Mouse (Mus musculus): ENCODE data around the gene Stk26.

The Stk26 gene

DNA sequence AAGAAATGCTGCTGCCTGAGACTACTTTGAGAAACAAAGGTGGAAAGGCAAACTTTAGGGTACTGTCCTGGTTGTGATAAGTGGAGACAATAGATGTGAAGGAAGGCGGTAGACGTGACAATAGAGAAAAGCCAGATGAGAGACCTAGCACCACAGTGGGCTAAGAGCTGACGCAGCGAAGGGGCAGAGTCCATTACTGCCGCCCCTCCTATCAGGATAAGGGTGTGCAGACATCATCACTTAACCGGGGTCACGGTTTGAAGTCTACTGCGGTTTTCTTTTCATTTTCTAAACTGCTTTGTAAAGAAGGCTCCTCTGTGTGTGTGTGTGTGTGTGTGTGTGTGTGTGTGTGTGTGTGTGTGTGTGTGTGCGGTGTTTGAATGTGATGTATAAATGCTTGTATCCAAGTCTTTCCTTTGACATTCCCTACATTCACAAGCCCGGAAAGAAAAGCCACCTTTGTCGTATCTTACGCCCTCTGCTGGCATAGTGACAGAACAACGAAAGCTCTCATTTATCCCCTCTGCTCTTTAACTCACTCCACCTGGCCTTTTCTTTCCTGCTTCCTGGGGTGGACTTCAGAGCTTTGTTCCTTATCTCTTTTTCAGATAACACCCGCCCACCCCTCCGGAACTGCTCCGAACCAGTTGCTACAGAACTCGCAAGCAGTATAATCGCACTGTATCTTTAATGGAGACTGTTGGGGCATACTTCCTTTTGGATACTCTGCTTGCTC lies 84.0 kb downstream of the Stk26 start:
- no peak for ATAC-seq (ENCODE audit: insufficient number of reproducible peaks, low FRiP score, low TSS enrichment)

DNA sequence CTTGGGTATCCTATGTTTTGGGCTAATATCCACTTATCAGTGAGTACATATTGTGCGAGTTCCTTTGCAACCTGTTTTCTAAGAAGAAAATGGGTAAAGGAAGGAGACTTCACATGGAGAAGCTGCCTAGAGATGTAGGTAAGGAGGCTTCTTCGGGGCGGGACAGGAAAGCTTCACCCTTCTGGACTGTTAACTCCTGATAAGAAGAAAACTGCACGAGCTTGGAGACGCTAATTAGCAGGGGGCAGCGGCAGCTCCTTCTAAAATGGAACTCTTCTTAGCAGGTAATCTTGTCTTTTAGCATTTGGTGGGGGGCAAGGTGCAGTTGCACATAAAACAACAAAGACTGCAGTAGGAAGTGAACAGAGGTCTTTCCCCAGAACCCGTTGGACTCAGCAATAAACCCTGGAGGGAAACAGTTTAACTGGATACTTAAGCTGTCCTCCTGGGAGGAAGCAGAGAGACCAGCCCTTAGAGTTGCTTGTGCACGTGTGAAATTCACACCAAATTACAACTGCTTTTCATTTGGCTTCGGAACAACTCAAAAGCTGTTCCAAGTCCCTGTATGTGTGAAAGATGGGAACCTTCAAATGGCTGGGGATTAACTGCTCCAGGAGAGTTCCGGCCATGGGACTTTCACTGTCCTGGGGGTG lies 86.2 kb downstream of the Stk26 start:
- ATAC-seq (ENCODE audit: insufficient number of reproducible peaks, low FRiP score, low TSS enrichment) = no peak

DNA sequence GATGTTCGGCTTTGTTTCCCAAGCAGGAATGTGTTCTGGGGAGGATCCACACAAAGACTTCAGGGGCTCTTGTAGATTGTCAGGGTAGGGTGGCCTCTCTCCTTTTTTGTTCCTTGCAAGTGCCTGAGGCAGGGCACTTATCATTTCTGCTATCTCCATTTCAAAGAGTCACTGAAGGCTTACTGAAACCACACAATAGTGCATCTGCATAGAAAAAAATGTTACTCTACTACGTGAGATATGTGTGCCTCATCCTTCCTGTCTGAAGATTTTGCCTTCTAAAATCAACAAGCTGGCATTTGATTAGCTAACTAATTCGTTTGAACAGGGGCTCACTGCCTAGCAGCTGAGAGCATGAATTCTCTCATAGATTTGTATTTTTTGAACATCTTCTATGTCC lies 89.5 kb downstream of the Stk26 start:
- ATAC-seq (ENCODE audit: insufficient number of reproducible peaks, low FRiP score, low TSS enrichment) = no peak

DNA sequence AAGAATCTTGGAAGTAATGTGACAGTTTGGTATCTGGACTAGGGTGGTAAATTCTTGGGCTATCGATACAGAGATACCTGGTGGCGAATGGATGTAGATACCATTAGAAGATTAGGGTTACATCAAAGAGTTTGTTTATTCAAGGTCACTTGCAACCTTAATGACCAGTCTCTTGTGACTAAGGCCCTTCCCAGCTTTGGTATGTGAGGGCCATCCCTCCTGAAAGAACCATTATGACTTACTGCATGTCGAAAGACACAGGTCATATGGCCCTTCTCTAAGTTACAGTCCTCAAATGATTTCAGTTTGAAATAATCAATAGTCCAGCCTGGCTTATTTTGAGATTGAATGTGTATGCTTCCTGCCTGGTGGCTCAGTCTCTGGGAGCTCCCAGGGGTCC lies 96.3 kb downstream of the Stk26 start:
- no peak for ATAC-seq (ENCODE audit: insufficient number of reproducible peaks, low FRiP score, low TSS enrichment)

DNA sequence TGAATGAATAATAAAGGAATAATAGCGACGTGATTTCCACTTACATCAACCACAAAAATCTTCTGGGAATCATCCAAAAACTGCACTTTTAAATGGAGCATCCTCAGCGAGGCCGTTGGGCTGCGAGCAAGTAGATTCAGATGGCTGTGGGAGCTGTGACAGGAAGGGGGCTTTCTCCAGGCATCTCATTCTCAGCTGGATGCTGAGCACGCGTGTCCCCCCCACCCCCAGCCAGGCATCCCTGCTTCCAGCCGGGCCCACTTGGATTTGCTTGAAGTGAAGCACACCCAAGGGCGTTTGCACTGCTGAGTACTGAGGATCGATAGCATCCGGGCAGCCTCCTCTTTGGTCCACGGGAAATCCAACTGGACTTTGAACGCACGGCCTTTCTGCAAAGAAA lies 101.8 kb downstream of the Stk26 start, which contains the start of gene Frmd7:
Gene Frmd7 (minus strand): TSS at position 101 of the 400 bp plus-strand sequence.
- ATAC-seq (ENCODE audit: insufficient number of reproducible peaks, low FRiP score, low TSS enrichment) = no peak

Data from cerebellum, adult (tissue).